Mouse (Mus musculus): ENCODE data around the gene Isg20l2.

DNA sequence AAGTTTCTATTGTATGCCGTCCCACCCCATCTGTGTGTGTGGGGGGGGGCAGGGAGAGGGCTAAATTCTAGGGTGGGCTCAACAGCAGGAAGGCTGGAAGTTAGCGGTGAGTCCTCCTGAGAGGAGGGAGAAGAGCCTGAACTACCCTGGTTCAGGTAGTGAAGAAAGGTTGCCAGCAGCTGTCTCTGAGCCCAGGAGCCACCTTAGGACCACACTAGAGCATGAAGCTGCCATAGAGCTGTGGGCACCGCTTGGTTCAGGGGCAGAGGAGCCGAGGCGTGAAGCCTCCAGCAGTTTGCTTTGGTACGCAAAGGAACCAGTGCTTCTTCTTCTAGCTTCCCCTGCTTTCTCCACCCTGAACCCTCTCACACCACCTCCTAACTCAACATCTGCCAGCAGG is 53.5 kb downstream of the Isg20l2 start:
- TF ChIP-seq CTCF (IDR thresholded peaks at IDR 0.05; ENCODE audit: control insufficient read depth, insufficient read depth, low read length) (no peak), POLR2A (IDR thresholded peaks at IDR 0.05; ENCODE audit: borderline replicate concordance, control insufficient read depth, low read depth, low read length) (no peak)

Data from bone marrow, adult 2 months (tissue).